Mouse (Mus musculus) heart, postnatal 0 days (tissue): ENCODE data around the gene Foxb1.

Source experiments
- CTCF ChIP-seq: IDR thresholded peaks from 2 replicates; pipeline ENCODE4 v1.5.1; 2016; ENCODE audit warnings: antibody characterized with exemption, control low read depth, low read depth
- EP300 ChIP-seq: IDR thresholded peaks from 2 replicates; pipeline ENCODE4 v1.6.1; 2016; ENCODE audit warnings: antibody characterized with exemption, low read depth

- TF ChIP-seq EP300 (no peak), CTCF (no peak)
Observed at GRCm38 (mm10) chr9:69713577-69714327, 47.0 kb downstream of the Foxb1 start.
